Mouse (Mus musculus): Measurements from ENCODE around the gene Ccnl2. TPM values are rescaled to one million over a fixed set of nuclear protein-coding genes. Genes with fewer than 3 reads are reported as not detected.
"Not testable (repeated sequence)": the region's sequence is repeated elsewhere in the genome, so short reads cannot be mapped to it uniquely, and the experiment has no call there.

Ccnl2 gene
- polyA plus RNA-seq, 1 experiment from 2014 or later: 187 TPM

DNA sequence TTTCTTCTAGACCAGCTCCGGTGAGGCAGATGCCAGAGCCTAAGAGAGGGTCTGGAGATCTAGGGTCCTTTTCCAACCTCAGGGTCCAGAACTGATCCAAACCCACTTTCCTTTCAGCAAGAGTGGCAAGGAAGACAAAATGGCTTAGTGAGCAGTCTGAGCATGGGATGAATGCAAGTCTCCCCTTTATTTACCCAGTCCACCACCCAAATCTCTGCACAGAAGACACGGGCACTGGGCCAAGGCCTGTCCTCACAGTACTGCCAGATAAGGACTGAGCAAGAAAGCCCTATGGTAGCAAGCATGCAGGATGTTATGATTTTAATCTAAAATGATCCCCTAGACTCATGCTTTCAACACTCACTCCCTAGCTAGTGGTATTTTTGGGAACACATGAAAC lies 34.5 kb upstream of the Ccnl2 start:
- Histone ChIP-seq H3K27me3 (replicated peaks; ENCODE audit: low read depth, poor library complexity, severe bottlenecking) (peaks cover 32% of the 10 kb centered on the region), H3K4me1 (peaks cover 53% of the 10 kb centered on the region), H3K36me3 (replicated peaks) (no peaks in the 10 kb centered on the region), H3K27ac (replicated peaks) (0 out of 2 replicates have a peak overlapping the region, but pooled peaks have one; percentile 48), H3K4me3 (no peak overlapping the region), H3K9me3 (no peaks in the 10 kb centered on the region)
- no peak for DNase-seq (ENCODE audit: low spot score)
- 78% methylated on average over 2 of the region's 2 CpGs for WGBS

DNA sequence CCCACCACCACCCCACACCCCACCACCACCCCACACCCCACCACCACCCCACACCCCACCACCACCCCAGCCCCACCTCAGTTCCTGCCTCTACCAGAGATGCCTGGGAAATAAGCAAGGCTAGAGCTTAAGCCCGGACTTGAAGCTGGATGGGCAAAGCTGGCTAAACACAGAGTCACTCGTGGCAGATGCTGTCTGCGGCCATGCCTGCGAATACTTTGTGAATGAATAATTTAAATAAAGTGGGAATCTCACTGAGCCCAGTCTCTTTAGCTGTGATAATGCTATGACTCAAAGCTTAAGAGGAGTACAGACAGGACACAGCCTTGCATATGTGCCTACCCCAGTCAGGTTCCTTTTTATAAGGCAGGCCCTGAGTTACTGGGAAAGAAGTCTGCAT lies 32.8 kb upstream of the Ccnl2 start:
- Histone ChIP-seq H3K4me1 (peaks cover 52% of the 10 kb centered on the region), H3K9me3 (no peaks in the 10 kb centered on the region), H3K36me3 (replicated peaks) (no peaks in the 10 kb centered on the region), H3K4me3 (no peak overlapping the region), H3K27ac (replicated peaks) (no peak overlapping the region), H3K27me3 (replicated peaks; ENCODE audit: low read depth, poor library complexity, severe bottlenecking) (peaks cover 15% of the 10 kb centered on the region)
- WGBS: 87% methylated on average over 4 of the region's 4 CpGs
- no peak for DNase-seq (ENCODE audit: low spot score)

DNA sequence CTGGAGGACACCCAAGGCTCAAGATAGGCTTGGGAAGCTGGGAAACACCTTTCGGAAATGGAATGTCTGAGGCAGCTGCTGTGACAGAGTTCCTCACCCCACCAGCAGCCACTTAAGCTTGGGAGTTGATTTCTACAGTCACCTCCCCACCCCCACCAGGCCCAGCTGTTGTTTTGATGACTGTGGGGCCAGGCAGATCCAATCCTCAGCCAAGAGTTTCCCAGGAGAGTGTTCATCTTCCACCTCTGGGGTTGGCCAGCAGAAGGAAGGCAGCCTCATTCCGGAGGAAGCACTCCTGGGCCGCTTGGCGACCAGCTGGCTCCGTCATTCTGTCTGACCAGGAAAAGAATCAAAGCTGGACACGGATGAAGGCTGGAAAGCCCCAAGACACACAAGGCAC lies 31.4 kb upstream of the Ccnl2 start:
- Histone ChIP-seq H3K4me3 (no peak overlapping the region), H3K9me3 (no peaks in the 10 kb centered on the region), H3K27ac (replicated peaks) (no peak overlapping the region), H3K27me3 (replicated peaks; ENCODE audit: low read depth, poor library complexity, severe bottlenecking) (peaks cover under 1% of the 10 kb centered on the region), H3K36me3 (replicated peaks) (no peaks in the 10 kb centered on the region), H3K4me1 (peaks cover 51% of the 10 kb centered on the region)
- WGBS: 39% methylated on average over 6 of the region's 6 CpGs
- peak; percentile 47 for DNase-seq (ENCODE audit: low spot score)

GRCm38 (mm10) chr4:155783486-155784080 lies 28.7 kb upstream of the Ccnl2 start:
- DNase-seq (ENCODE audit: low spot score): no peak
- Histone ChIP-seq H3K4me1 (peaks cover 34% of the 10 kb centered on the region), H3K27ac (replicated peaks) (peak overlapping the region; percentile 94), H3K4me3 (peak overlapping the region; percentile 82), H3K27me3 (replicated peaks; ENCODE audit: low read depth, poor library complexity, severe bottlenecking) (no peaks in the 10 kb centered on the region), H3K9me3 (no peaks in the 10 kb centered on the region), H3K36me3 (replicated peaks) (no peaks in the 10 kb centered on the region)
- 49% methylated on average over 16 of the region's 16 CpGs for WGBS

DNA sequence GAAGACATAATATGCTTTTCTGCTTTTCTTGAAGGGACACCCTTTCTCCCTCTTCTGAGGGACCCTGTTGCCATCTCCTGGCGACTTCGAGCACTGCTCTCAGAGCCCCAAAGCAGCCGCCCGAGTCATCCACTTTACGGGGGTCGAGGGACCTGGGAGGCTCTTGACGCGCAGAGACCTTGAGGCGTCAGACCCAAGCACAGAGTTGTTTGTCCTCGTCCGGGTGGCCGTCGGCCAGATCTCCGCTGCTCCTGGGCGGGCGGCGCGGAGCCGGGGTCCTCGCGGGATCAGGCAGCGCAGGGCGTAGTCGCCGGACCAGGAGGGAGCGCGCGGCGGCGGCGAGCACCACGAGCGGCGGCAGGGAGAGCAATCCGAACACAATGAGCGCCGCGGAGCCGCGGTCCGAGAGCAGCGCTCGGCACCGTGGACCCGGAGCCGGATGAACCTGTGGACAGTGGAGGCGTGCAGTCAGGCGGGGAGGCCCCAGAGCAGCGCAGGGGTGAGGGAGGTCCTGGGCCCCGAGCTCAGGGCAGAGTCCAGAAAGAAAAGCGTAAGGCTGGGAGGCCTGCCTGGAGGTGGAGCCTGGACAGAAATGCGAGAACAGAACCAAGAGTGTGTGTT lies 28.1 kb upstream of the Ccnl2 start:
- Histone ChIP-seq H3K36me3 (replicated peaks) (no peaks in the 10 kb centered on the region), H3K4me3 (peak overlapping the region; percentile 82), H3K9me3 (no peaks in the 10 kb centered on the region), H3K4me1 (peaks cover 34% of the 10 kb centered on the region), H3K27me3 (replicated peaks; ENCODE audit: low read depth, poor library complexity, severe bottlenecking) (no peaks in the 10 kb centered on the region), H3K27ac (replicated peaks) (peak overlapping the region; percentile 94)
- DNase-seq (ENCODE audit: low spot score): peak; percentile 84
- under 1% methylated on average over 52 of the region's 52 CpGs for WGBS

DNA sequence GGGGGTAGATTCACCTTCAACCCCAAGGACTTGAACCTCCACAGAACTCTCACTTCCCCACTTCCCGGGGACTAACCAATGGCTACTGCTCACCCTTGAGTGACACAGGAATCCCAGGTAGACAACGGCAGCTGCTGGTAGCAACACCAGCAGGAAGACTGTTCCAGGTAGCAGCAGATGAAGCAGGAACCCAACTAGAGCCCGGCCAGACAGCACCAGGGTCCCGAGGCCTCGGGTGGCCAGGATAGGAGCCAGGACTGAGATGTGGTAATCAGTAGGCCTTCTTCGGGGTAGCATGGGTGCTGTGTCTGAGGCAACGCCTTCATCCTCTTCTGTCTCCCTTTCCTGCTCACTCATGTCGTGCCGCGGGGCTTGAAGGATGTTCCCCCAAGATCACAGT lies 27.0 kb upstream of the Ccnl2 start:
- Histone ChIP-seq H3K36me3 (replicated peaks) (no peaks in the 10 kb centered on the region), H3K27me3 (replicated peaks; ENCODE audit: low read depth, poor library complexity, severe bottlenecking) (no peaks in the 10 kb centered on the region; the same call in 1 of the 2 replicates), H3K27ac (replicated peaks) (peak overlapping the region; percentile 94), H3K4me3 (peak overlapping the region; percentile 82; the same call in 1 of the 2 replicates), H3K4me1 (peaks cover 31% of the 10 kb centered on the region), H3K9me3 (no peaks in the 10 kb centered on the region)
- WGBS: 75% methylated on average over 10 of the region's 10 CpGs
- DNase-seq (ENCODE audit: low spot score): no peak

DNA sequence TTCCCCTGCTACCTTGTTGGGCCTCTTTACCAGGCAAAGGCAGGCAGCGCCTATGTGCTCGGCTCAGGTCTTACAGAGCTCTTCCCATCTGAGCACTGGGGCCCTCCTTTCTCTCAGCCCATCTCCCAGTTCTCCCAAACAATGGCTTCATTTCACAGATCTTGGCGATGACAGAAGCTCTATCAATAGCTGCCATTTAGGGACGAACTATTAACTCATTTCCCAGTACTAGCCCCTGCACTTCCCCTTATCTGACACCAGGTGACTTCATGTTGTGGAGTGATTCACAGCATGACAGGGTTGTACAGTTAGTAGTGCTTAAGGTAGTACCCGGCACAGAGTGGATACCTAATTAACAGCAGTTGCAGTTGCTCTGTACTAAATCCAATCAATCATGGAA lies 26.5 kb upstream of the Ccnl2 start, which contains the start of gene Tmem88b:
TSS of gene Tmem88b (minus strand) at position 56 of the 400 bp plus-strand sequence.
- 65% methylated on average over 5 of the region's 5 CpGs for WGBS
- Histone ChIP-seq H3K36me3 (replicated peaks) (no peaks in the 10 kb centered on the region), H3K4me3 (peak within 1 kb of the TSS; percentile 82), H3K27ac (replicated peaks) (peak within 1 kb of the TSS; percentile 94), H3K27me3 (replicated peaks; ENCODE audit: low read depth, poor library complexity, severe bottlenecking) (no peaks in the 10 kb centered on the region; the same call in 1 of the 2 replicates), H3K9me3 (no peaks in the 10 kb centered on the region), H3K4me1 (peaks cover 27% of the 10 kb centered on the region)
- DNase-seq (ENCODE audit: low spot score): no peak

- no peak for DNase-seq (ENCODE audit: low spot score)
- Histone ChIP-seq H3K27ac (replicated peaks) (no peak overlapping the region), H3K4me1 (peaks cover 23% of the 10 kb centered on the region), H3K9me3 (no peaks in the 10 kb centered on the region), H3K36me3 (replicated peaks) (no peaks in the 10 kb centered on the region), H3K4me3 (no peak overlapping the region), H3K27me3 (replicated peaks; ENCODE audit: low read depth, poor library complexity, severe bottlenecking) (peaks cover 11% of the 10 kb centered on the region; the same call in 1 of the 2 replicates)
- WGBS: 80% methylated on average over 3 of the region's 3 CpGs
These were observed 24.0 kb upstream of the Ccnl2 start for GRCm38 (mm10) chr4:155788300-155788699.

DNA sequence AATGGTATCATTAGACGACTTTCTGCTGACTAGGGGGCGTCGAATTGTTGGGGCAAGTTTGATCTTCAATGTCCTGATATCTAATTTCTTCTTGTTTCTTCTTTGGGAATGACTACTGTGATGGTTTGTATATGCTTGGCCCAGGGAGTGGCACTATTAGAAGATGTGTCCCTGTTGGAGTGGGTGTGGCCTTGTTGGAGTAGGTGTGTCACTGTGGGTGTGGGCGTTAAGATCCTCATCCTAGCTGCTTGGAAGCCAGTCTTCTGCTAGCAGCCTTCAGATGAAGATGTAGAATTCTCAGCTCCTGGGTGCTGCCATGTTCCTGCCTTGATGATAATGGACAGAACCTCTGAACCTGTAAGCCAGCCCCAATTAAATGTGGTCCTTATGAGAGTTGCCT lies 23.5 kb upstream of the Ccnl2 start:
- not testable (repeated sequence) for H3K27ac ChIP-seq (replicated peaks); H3K36me3 ChIP-seq (replicated peaks); H3K9me3 ChIP-seq; DNase-seq (ENCODE audit: low spot score); H3K4me3 ChIP-seq
- 81% methylated on average over 4 of the region's 4 CpGs for WGBS
- Histone ChIP-seq H3K27me3 (replicated peaks; ENCODE audit: low read depth, poor library complexity, severe bottlenecking) (peaks cover 11% of the 10 kb centered on the region; the same call in 1 of the 2 replicates), H3K4me1 (peaks cover 18% of the 10 kb centered on the region)

DNA sequence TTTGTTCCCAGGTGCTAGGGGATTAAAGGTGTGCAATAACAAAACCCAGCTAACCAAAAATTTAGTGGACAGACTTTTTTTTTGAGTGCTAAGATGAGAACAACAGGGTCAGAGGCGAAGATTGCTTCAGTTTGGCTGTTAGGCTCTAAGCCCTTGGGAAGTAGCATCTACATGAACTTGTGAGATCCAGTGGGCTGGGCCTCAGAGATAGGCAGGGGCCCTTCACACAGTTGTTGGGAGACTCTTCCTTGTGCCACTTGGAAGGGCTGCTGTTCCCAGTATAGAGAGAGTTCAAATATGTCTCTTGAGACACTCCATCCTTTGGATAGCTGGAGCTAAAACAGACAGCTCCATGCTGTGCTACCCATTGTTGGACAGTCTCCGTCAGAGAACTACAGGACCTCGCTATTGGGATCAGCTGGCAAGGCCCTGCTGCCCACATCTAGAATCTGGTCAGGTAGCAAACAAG lies 22.2 kb upstream of the Ccnl2 start, which contains the start of gene Ankrd65:
TSS of gene Ankrd65 (plus strand) at position 419 of the 469 bp plus-strand sequence.
- Histone ChIP-seq H3K27me3 (replicated peaks; ENCODE audit: low read depth, poor library complexity, severe bottlenecking) (peaks cover 11% of the 10 kb centered on the region; the same call in 1 of the 2 replicates), H3K4me3 (no peak within 1 kb of the TSS), H3K4me1 (peaks cover 8% of the 10 kb centered on the region), H3K27ac (replicated peaks) (no peak within 1 kb of the TSS; the same call in 1 of the 2 replicates), H3K9me3 (no peaks in the 10 kb centered on the region), H3K36me3 (replicated peaks) (no peaks in the 10 kb centered on the region)
- DNase-seq (ENCODE audit: low spot score): no peak
- 86% methylated on average over 3 of the region's 3 CpGs for WGBS

DNA sequence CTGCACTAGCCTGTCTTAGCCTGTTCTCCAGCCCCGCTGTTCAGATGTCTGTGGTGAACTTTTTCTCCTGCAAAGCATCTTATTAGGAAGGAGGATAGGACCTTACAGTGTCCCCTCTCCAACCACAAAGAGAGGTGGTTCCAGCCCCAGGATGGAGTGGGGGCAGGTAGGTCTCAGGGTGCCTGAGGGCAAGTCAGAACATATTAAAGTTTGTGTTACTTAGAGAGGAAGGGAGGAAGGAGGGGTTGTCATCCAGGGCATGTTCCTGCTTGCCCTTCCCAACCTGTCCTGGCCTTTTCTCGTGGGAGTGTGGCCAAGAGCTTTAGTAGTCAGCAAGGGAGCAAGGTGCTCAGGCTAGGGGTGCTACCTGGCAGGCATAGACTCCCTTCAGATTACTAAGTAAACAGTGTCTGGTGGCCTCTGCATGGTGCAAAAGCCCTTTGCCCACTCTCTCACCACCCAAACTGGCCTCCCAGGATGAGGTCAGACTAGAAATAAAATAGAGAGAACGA lies 21.6 kb upstream of the Ccnl2 start:
- Histone ChIP-seq H3K4me1 (peaks cover 1% of the 10 kb centered on the region; the same call in 1 of the 2 replicates), H3K36me3 (replicated peaks) (no peaks in the 10 kb centered on the region), H3K27ac (replicated peaks) (no peak overlapping the region; the same call in 1 of the 2 replicates), H3K27me3 (replicated peaks; ENCODE audit: low read depth, poor library complexity, severe bottlenecking) (peaks cover 11% of the 10 kb centered on the region; the same call in 1 of the 2 replicates), H3K9me3 (no peaks in the 10 kb centered on the region), H3K4me3 (no peak overlapping the region)
- WGBS: 73% methylated on average over 3 of the region's 3 CpGs
- no peak for DNase-seq (ENCODE audit: low spot score)

- Histone ChIP-seq H3K9me3 (no peaks in the 10 kb centered on the region), H3K4me3 (no peak overlapping the region), H3K27ac (replicated peaks) (no peak overlapping the region; the same call in 1 of the 2 replicates), H3K4me1 (no peaks in the 10 kb centered on the region), H3K27me3 (replicated peaks; ENCODE audit: low read depth, poor library complexity, severe bottlenecking) (peaks cover 11% of the 10 kb centered on the region; the same call in 1 of the 2 replicates), H3K36me3 (replicated peaks) (no peaks in the 10 kb centered on the region)
- DNase-seq (ENCODE audit: low spot score): no peak
- 75% methylated on average over 24 of the region's 24 CpGs for WGBS
These were observed 20.9 kb upstream of the Ccnl2 start for GRCm38 (mm10) chr4:155791240-155791933.

All from embryonic facial prominence, embryonic 10.5 days (tissue).